Mouse (Mus musculus): ENCODE results near the gene Vezf1.

DNA sequence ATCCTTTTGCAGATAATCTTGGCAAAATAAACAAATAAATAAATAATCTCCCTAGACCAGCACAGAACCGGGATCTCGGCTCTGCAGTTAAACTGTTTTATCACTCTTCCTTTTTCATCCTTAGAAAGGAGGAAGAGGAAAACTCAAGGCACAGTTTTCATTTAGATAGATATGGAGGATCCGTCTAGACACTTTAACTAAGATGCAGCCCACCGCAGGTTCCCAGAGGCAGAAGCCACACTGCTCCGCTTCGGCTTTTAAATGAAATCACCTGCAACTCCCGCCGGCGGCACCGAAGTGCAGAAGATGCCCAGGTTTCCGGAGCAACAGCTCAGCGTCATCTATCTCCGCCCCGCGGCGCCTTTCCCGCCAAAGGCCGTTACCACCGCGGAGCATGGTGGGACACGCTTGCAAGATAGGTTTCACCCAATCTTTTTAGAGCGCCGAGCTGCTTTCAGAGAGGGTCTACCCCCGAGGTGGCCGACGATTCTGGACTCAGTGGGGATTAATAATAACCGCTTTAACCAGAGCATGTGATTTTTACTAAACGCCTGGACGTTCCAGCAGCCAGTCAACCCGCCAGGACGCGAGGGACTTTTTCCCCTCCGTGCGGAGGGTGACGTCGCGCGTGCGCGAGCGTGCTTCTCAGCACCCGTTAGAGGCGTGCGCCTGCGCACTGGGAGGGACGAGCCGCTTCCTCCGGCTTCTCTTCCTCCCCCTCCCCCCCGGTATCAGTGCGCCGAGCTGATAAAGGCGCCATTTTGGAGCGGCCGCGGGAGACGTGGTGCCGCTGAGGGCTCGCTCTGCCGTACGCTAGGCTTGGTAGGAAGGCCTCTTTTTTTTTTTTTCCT lies 20.9 kb upstream of the Vezf1 start, which contains the start of gene Srsf1:
- no peak for TF ChIP-seq CTCF (IDR thresholded peaks at IDR 0.05; ENCODE audit: low read depth, low read length)
- TF ChIP-seq GATA1 (IDR thresholded peaks at IDR 0.05; ENCODE audit: borderline replicate concordance, low read length) = no peak
